Mouse (Mus musculus): ENCODE measurements around the gene Ccer2. TPM values are rescaled to one million over a fixed set of nuclear protein-coding genes. Genes with fewer than 3 reads are reported as not detected.

Ccer2 gene
- polyA plus RNA-seq, 1 experiment from 2014 or later, result 1.9 TPM

DNA sequence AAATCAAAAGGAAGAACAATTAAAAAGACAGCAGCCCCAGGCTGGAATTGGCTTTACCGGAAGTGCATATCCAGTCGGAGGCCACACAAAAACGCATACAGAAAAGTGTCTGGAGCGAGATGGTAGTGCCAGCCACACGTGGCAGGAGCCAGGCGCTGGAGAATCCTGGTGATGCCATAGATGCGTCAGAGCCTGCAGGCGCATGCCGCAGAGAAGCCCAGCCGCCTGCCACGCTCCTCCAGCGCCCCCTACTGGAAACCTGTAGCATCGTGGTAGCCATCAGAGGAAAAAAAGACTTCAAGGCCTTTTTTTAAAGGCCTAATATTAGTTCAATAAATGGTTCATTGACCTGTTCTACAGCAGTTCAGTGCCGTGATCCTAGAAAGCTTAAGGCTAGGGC lies 29.4 kb upstream of the Ccer2 start:
- ATAC-seq (ENCODE audit: insufficient number of reproducible peaks, low FRiP score, low TSS enrichment, low read depth), result no peak
- H3K9ac ChIP-seq, result no peak overlapping the region
- no peak overlapping the region for H3K27ac ChIP-seq
- H3K4me3 ChIP-seq, result no peak overlapping the region
- H3K4me2 ChIP-seq, result no peak overlapping the region
- WGBS, result 7% methylated on average over 14 of the region's 14 CpGs
- no peaks in the 10 kb centered on the region for H3K4me1 ChIP-seq
- H3K27me3 ChIP-seq, result no peaks in the 10 kb centered on the region
- no peaks in the 10 kb centered on the region for H3K9me3 ChIP-seq
- peaks cover 46% of the 10 kb centered on the region for H3K36me3 ChIP-seq

DNA sequence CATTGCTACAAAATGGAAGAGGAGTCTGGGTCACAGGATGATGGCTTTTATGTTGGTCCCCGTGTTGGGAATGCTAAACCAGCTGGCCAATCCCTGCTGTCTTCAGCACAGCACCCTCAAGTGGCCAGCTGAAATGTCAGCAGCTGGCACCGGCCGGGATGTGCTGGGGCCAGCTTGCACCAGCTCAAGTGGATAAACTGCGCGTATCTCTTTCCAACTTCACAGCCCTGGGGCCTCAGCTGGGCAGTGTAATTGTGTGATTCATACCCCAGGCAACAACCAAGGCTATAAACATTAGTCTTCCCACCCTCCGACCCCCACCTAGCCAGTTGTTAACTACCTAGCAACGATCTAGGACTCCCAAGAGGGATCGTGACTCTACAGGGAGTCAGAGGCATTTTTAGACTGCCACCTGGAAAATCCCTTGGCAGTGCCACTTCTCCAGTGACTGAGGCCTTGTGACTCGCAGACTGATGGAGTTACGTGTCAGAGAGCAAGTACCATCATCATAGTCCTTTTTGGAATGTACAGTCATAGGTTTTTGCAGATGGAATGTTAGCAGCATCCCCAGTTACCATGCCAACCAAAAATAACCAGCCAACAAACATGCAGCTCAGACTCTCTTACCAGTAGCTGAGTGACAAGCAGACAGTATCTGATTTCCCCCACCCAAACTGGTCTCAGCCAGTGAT lies 28.2 kb upstream of the Ccer2 start:
- Histone ChIP-seq H3K9ac (no peak overlapping the region), H3K27ac (no peak overlapping the region), H3K4me3 (no peak overlapping the region), H3K9me3 (no peaks in the 10 kb centered on the region), H3K27me3 (no peaks in the 10 kb centered on the region), H3K36me3 (peaks cover 47% of the 10 kb centered on the region), H3K4me1 (peaks cover 7% of the 10 kb centered on the region), H3K4me2 (no peak overlapping the region)
- ATAC-seq (ENCODE audit: insufficient number of reproducible peaks, low FRiP score, low TSS enrichment, low read depth), result no peak
- WGBS, result 51% methylated on average over 10 of the region's 10 CpGs

DNA sequence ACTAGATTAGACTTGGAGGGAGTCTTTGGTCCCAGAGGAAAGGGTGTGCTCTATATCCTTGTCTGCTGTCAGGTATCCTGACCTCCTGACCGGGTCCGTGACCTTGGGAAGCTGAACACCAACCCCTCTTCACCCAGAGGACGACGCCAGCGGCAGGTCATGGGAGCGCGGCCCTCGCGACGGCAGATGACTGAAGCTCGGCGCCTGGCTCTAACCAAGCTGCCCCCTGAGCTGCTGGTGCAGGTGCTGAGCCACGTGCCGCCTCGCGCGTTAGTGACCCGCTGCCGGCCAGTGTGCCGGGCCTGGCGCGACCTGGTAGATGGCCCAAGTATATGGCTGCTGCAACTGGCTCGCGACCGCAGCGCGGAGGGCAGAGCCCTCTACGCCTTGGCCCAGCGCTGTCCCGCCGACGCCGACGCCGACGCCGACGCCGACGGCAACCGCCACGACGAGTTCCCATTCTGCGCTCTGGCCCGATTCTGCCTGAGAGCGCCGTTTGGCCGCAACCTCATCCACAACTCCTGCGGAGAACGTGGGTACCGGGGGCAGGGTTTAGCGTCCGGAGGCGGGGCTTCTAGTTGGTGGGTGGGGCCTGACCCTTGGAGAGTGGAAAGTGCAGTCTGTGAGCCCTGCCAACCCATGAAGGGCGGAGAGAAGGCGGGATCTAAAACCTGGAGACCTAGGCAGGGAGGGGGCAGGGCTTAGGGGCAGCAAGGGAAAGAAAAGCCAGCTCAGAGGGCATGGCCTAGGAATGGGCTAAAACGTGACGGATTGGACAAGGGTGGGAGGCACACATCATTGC lies 23.4 kb upstream of the Ccer2 start:
- Histone ChIP-seq H3K27ac (no peak overlapping the region), H3K36me3 (peaks cover 60% of the 10 kb centered on the region)

DNA sequence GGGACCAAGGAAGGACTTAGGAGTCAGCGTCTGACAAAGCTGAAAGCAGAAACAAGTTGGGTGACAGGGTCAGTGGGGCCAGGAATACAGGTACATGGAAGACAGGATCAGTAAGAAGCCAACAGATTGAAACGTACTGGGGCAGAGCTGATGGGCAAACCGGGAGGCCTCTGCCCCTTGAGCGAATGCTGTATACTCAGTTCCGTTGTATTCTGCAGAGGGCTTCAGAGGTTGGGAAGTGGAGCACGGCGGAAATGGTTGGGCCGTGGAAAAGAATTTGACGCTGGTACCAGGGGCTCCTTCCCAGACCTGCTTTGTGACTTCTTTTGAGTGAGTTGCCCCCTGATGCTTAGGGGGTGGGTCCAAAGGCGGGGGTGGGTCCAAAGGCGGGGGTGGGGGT lies 22.8 kb upstream of the Ccer2 start:
- 23% methylated on average over 11 of the region's 11 CpGs for WGBS
- Histone ChIP-seq H3K36me3 (peaks cover 61% of the 10 kb centered on the region), H3K4me1 (peaks cover 12% of the 10 kb centered on the region), H3K4me3 (peak overlapping the region; percentile 43), H3K4me2 (peak overlapping the region; percentile 83), H3K27ac (no peak overlapping the region), H3K27me3 (no peaks in the 10 kb centered on the region), H3K9ac (no peak overlapping the region), H3K9me3 (no peaks in the 10 kb centered on the region)
- no peak for ATAC-seq (ENCODE audit: insufficient number of reproducible peaks, low FRiP score, low TSS enrichment, low read depth)

More for the DNA sequence above, 23.4 kb upstream of the Ccer2 start:
- Histone ChIP-seq H3K4me3 (peak overlapping the region; percentile 43), H3K4me1 (peaks cover 12% of the 10 kb centered on the region), H3K9me3 (no peaks in the 10 kb centered on the region), H3K4me2 (peak overlapping the region; percentile 83), H3K27me3 (no peaks in the 10 kb centered on the region), H3K9ac (no peak overlapping the region; the same call in 1 of the 2 replicates)
- WGBS, result 4% methylated on average over 58 of the region's 58 CpGs
- ATAC-seq (ENCODE audit: insufficient number of reproducible peaks, low FRiP score, low TSS enrichment, low read depth), result peak; percentile 69

DNA sequence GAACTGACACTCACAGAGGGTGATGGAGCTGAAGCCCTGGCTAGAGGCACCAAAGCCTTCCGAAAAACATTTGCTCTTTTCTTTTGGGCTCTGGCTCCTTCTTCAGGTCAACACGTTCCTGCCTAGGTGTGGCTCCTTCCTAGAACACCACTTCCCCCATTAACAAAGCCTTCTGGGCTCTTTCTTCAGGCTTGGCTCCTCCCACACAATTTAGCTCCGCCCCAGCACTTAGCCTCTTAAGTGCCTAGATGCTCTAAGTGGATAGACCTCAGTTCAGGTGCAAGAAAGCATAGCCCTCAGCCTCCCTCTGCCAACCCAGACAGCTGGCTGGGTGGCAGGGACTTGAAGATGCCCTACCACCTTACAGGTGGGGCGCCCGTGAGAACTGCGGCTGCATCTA lies 20.3 kb upstream of the Ccer2 start:
- Histone ChIP-seq H3K36me3 (peaks cover 71% of the 10 kb centered on the region), H3K9me3 (no peaks in the 10 kb centered on the region), H3K4me2 (no peak overlapping the region), H3K4me3 (no peak overlapping the region), H3K27me3 (no peaks in the 10 kb centered on the region), H3K4me1 (peaks cover 16% of the 10 kb centered on the region), H3K27ac (no peak overlapping the region), H3K9ac (no peak overlapping the region)
- WGBS, result 81% methylated on average over 6 of the region's 6 CpGs
- ATAC-seq (ENCODE audit: insufficient number of reproducible peaks, low FRiP score, low TSS enrichment, low read depth), result no peak

DNA sequence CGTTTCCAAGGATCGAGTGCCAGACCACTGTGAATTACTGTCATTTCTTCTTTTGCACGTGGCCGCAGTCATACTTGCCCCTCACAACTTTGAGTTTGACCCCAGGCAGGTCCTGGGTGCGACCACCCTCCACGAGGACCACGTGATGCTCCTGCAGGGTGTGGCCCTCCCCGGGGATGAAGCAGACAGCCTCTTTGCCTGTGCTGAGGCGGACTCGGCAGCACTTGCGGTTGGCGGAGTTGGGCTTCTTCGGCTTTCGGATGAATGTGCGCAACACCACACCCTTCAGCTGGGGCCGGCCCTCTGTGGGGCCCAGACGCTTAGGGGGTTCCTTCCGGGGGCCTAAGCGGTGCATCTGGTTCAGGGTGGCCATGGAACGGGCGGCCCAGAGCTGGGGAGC lies 16.1 kb upstream of the Ccer2 start:
- no peak overlapping the region for H3K4me2 ChIP-seq
- ATAC-seq (ENCODE audit: insufficient number of reproducible peaks, low FRiP score, low TSS enrichment, low read depth), result no peak
- no peaks in the 10 kb centered on the region for H3K9me3 ChIP-seq
- peaks cover 62% of the 10 kb centered on the region for H3K36me3 ChIP-seq
- no peak overlapping the region for H3K4me3 ChIP-seq
- no peak overlapping the region for H3K27ac ChIP-seq
- no peak overlapping the region for H3K9ac ChIP-seq
- H3K4me1 ChIP-seq, result peaks cover 17% of the 10 kb centered on the region
- no peaks in the 10 kb centered on the region for H3K27me3 ChIP-seq
- 94% methylated on average over 21 of the region's 21 CpGs for WGBS

DNA sequence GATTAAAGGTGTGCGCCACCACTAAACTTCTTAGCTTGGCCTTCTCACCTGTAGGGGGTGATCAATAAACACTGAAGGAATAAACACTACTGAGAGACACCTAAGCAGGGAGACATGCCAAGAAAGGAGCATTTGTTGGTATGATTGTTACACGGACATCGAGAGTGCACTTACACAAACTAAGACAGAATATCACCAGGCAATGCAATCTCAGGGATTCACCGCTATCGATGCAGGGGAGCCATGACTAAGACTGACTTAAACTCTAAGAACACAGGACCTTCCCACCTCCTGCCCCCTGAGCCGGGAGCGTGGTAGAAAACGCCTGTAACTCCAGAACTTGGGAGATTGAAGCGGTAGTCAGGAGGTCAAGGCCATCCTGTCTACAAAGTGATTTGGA lies 15.0 kb upstream of the Ccer2 start:
- no peak for ATAC-seq (ENCODE audit: insufficient number of reproducible peaks, low FRiP score, low TSS enrichment, low read depth)
- Histone ChIP-seq H3K4me2 (peak overlapping the region; percentile 77), H3K9me3 (no peaks in the 10 kb centered on the region), H3K4me3 (peak overlapping the region; percentile 79), H3K36me3 (peaks cover 59% of the 10 kb centered on the region), H3K27me3 (no peaks in the 10 kb centered on the region), H3K4me1 (peaks cover 17% of the 10 kb centered on the region), H3K9ac (peak overlapping the region; percentile 69), H3K27ac (peak overlapping the region; percentile 78)
- WGBS, result 33% methylated on average over 9 of the region's 9 CpGs

DNA sequence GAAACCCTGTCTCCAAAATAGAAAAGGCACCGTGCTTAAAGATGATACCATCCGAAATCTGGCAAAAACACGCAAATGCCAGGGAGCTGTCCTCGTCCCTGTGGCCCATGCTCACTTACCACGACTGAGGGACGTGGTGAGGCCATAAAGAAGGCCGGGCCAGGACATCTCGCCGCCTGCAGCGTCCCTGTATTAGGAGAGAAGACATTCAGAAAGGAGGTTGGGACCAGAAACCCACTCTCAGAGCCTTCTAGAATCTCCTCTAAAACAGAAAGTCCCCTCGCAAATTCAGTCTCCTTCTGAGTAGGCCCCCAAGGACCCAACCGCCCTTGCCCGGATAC lies 14.6 kb upstream of the Ccer2 start:
- 0 out of 2 replicates have a peak, but pooled peaks have one; percentile 2 for ATAC-seq (ENCODE audit: insufficient number of reproducible peaks, low FRiP score, low TSS enrichment, low read depth)
- peak overlapping the region; percentile 69 for H3K9ac ChIP-seq
- peak overlapping the region; percentile 77 for H3K4me2 ChIP-seq
- peaks cover 59% of the 10 kb centered on the region for H3K36me3 ChIP-seq
- WGBS, result under 1% methylated on average over 13 of the region's 13 CpGs
- H3K9me3 ChIP-seq, result no peaks in the 10 kb centered on the region
- H3K27ac ChIP-seq, result peak overlapping the region; percentile 78
- peak overlapping the region; percentile 79 for H3K4me3 ChIP-seq
- peaks cover 17% of the 10 kb centered on the region for H3K4me1 ChIP-seq
- no peaks in the 10 kb centered on the region for H3K27me3 ChIP-seq

DNA sequence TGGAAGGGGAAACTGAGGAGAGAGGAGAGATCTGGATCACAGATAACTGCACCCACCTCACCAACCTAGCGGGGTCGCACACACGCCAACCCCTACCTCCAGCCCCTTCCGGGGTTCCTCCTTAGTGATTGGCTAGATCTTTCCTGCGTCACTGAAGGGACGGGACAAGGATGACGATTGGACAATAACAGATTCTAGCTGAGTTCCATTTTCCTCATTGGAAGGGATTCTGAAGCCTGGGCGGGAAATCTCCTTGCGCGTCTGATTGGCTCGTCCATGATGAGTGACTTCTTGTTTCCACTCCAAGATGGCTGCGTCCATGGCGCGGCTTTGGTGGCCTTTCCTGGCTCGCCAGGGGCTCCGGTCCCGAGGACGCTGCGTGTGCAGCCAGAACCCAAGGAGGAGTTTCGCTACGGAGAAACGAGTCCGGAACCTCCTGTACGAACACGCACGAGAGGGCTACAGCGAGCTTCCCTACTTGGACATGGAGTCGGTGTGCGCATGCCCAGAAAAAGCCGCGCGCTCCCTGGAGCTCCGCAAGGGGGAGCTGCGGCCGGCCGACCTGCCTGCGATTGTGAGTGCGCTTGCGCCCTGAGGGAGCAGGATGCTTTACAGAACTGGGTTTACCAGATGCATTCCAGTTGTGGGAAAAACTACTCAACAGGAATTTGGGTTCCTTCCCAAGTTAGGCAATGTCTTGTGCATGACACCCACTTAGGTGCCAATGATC lies 14.1 kb upstream of the Ccer2 start, which contains the start of the genes Mrps12 and Sars2:
Mrps12 (minus strand) TSS at position 112 of the 730 bp plus-strand sequence.
Sars2 (plus strand) TSS at position 284 of the 730 bp plus-strand sequence.
- H3K36me3 ChIP-seq, result peaks cover 59% of the 10 kb centered on the region
- H3K4me3 ChIP-seq, result peak within 1 kb of the TSS; percentile 79
- H3K4me2 ChIP-seq, result peak within 1 kb of the TSS; percentile 77
- H3K9ac ChIP-seq, result peak within 1 kb of the TSS; percentile 71
- H3K27ac ChIP-seq, result peak within 1 kb of the TSS; percentile 93
- WGBS, result 0% methylated on average over 39 of the region's 39 CpGs
- peak; percentile 97 for ATAC-seq (ENCODE audit: insufficient number of reproducible peaks, low FRiP score, low TSS enrichment, low read depth)
- H3K4me1 ChIP-seq, result peaks cover 17% of the 10 kb centered on the region
- H3K9me3 ChIP-seq, result no peaks in the 10 kb centered on the region
- H3K27me3 ChIP-seq, result no peaks in the 10 kb centered on the region

DNA sequence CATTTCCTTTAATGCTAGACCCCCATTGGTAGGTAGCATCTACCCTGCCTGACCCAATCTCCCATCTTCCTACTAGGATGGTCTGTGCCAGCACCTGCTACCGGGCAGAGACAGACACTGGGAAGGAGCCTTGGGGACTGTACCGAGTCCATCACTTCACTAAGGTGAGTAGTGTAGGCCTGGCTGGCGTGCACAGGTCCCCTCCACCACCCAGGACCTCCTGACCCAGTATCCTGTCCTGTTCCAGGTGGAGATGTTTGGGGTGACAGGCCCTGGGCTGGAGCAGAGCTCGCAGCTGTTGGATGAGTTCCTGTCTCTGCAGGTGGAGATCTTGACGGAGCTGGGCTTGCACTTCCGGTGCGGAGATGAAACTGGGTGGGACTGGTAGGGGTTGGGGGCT lies 6.0 kb upstream of the Ccer2 start:
- Histone ChIP-seq H3K27ac (no peak overlapping the region), H3K27me3 (no peaks in the 10 kb centered on the region), H3K9ac (no peak overlapping the region), H3K4me1 (peaks cover 3% of the 10 kb centered on the region; the same call in 1 of the 2 replicates), H3K4me2 (no peak overlapping the region), H3K36me3 (peaks cover 56% of the 10 kb centered on the region), H3K4me3 (no peak overlapping the region), H3K9me3 (no peaks in the 10 kb centered on the region)
- WGBS, result 93% methylated on average over 7 of the region's 7 CpGs
- no peak for ATAC-seq (ENCODE audit: insufficient number of reproducible peaks, low FRiP score, low TSS enrichment, low read depth)

DNA sequence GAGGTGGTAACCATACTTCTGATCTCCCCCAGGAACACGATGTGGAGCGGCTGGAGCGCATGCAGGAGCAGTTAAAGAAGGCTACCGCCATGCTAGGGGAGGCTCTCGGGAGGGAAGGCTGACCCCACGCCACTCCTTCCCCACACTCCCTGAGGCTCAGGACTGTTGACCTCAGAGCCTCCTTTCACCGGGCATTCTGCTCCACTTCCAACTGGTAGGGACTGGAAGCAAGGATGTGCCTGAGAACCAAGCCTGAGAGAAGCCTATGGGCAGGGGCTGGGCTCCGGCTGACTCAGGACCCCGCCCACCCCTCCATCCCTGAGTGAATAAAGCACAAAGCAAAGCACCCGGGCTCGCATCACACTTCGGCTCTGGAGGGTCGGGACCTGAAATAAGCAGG lies 2.6 kb downstream of the Ccer2 start:
- Histone ChIP-seq H3K27me3 (peaks cover 24% of the 10 kb centered on the region), H3K4me2 (no peak overlapping the region), H3K9me3 (no peaks in the 10 kb centered on the region), H3K36me3 (peaks cover 49% of the 10 kb centered on the region), H3K4me1 (peaks cover 12% of the 10 kb centered on the region), H3K4me3 (no peak overlapping the region), H3K9ac (no peak overlapping the region), H3K27ac (no peak overlapping the region)
- no peak for ATAC-seq (ENCODE audit: insufficient number of reproducible peaks, low FRiP score, low TSS enrichment, low read depth)
- 81% methylated on average over 13 of the region's 13 CpGs for WGBS
